Mouse (Mus musculus) retina, embryonic 14.5 days (tissue): Measurements from ENCODE around the gene Osbpl9.

Experiments
- DNase-seq: peaks from one replicate; pipeline ENCODE4 v3.0.0-alpha.2; 2015; ENCODE audit warnings: low spot score

The Osbpl9 gene

GRCm38 (mm10) chr4:109201582-109202424 is at the start of gene Osbpl9:
Gene Osbpl9, minus strand, starts transcription at chr4:109202272.
- DNase-seq, result peak; percentile 99

GRCm38 (mm10) chr4:109251605-109252004 is 49.5 kb upstream of the Osbpl9 start:
- peak; percentile 40 for DNase-seq

- no peak for DNase-seq
These were observed 43.0 kb upstream of the Osbpl9 start for GRCm38 (mm10) chr4:109245016-109245620.

GRCm38 (mm10) chr4:109244506-109244905 is 42.4 kb upstream of the Osbpl9 start:
- DNase-seq, result no peak

GRCm38 (mm10) chr4:109241934-109242333 is 39.9 kb upstream of the Osbpl9 start:
- DNase-seq, result no peak

GRCm38 (mm10) chr4:109241221-109241620 is 39.1 kb upstream of the Osbpl9 start:
- DNase-seq, result no peak

DNA sequence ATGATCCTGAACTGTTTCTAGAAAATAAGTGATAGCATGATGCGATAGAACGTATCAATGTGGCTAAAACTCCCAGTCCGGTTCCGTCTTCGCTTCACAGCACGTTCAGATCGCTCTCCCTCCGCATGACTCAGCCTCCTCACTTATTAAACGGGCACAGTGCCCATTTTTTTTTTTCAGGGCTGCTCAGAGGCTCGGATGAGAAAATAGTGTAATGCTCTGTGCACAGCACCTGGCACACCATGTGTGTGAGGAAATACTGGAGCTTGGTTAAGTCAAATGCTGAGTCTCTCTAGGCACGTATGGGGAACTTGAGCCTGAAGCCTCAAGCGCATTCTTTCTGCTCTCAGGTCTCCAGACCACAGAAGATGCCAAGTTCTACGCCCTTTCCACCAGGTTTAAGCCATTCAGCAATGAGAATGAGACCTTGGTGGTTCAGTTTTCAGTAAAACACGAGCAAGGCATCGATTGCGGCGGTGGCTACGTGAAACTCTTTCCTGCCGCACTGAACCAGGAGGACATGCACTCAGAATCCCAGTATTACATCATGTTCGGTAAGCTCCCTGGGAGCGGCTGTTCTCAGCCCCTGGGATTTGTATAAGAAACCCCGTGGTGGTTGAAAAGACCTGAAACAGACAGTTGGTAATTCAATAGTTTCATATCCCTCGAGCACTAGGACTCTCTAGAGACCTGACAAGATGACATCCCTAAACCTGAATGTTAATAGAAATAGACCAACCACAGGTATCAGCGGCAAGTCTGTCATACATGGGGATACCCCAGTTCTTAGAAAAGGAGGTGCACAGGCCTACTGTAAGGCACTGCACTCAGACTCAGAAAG is 36.6 kb upstream of the Osbpl9 start:
- no peak for DNase-seq

DNA sequence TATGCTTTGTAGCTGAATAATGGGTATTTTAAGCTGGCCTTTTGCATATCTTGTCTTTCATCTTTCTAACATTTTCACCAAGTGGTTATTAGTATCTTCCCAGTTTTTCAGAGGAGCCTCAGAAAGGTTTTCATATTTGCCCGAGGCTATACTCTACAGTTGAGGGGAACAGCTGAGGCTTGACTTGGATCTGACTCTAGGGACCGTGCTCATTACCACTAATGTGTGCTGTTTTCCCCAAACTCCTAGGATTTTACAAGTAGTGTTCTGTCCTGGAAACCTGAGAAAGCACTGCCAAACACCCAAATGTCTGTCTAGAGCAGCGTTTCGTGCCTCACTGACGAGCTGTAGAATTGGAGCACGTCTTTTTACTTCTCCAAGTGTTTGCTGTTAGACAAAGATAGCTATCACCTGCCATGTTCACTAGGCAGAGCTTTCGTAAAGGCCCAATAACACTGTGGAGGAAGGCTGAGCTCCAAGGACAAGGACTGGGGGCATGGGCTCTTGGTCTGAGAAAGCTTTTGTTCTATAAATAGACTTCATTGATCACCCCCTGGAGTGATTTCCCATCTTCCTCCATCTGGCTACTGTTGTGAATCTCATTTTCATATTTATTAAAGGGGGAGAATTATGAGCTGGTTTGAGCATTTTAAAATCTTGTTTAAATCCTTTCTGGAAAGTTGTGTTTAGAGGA is 34.3 kb upstream of the Osbpl9 start:
- DNase-seq, result peak; percentile 46

GRCm38 (mm10) chr4:109234806-109235350 is 32.8 kb upstream of the Osbpl9 start:
- no peak for DNase-seq

GRCm38 (mm10) chr4:109234185-109234584 is 32.1 kb upstream of the Osbpl9 start, which contains the start of gene Calr4:
Gene Calr4, plus strand, starts transcription at chr4:109234485.
- DNase-seq, result no peak

- DNase-seq, result no peak
These were observed 27.8 kb upstream of the Osbpl9 start for GRCm38 (mm10) chr4:109229766-109230279.

DNA sequence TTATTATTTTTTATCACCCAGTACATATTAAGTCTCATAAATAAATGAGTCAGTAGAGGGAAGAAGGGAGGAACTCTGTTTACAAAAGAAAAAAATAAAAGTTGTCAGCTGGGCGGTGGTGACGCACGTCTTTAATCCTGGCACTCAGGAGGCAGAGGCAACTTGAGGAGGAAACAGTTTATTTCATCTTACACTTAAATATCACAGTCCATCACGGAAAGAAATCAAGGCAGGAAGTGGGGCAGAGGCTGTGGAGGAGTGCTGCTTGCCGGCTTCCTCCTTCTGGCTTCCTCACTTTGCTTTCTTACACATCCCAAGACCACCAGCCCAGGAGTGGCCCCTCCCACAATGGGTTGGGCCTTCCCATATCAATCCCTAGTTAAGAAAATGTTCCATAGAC is 24.0 kb upstream of the Osbpl9 start:
- DNase-seq, result no peak

DNA sequence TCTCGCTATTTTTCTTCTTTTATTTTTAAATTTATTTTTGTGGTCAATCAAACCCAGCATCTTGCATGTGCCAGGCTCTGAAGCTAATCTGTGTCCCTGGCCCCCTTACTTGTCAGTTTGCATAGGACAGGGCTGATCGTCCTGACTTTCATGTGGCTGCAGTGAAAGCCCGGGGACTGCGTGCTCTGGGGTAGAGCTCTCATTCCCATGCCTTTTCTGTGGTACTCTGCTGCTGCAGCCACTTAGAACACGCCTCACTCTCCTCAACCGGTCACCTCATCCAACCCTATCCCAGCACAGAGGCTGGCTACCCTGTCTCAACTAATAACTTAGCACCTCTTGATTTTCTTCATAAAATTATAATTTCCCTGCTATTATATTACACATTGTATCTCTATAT is 23.5 kb upstream of the Osbpl9 start:
- no peak for DNase-seq

DNA sequence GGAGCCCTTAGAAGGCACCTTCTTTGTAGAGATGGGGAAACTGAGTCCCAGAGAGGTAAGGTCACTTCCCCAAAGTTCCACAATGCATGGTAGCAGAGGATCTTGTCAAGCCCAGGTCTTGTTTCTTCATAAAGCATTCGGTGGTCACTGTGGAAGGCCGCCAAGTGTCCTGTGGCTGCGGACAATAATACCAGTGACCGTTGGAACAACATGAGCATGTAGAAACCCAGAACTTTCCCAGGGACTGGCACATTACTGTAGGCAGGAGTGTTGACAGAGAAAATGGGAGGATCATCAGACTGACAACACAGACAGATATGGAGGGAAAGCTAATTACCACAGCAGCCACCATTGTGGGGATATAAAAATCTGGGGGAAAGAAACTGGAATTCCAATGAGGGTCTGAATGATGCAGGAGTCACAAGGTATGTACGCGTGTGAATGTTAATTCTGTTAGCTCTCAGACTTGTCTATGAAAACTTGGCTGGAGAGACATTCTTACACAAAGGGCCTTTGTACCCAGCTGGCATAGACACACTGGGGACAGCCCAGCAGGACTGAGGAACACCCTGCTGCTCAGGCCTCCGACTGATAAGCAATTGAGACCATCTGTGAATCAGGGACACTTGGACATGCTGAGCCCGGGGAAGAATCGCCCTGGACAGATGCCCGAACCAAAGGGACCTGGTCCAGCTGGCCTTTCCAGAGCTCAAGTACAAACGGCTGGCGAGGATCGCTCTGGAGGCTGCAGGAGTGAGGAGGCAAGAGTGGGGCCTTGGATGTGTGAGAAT is 22.9 kb upstream of the Osbpl9 start:
- DNase-seq, result no peak

GRCm38 (mm10) chr4:109222001-109222400 is 19.9 kb upstream of the Osbpl9 start:
- no peak for DNase-seq

DNA sequence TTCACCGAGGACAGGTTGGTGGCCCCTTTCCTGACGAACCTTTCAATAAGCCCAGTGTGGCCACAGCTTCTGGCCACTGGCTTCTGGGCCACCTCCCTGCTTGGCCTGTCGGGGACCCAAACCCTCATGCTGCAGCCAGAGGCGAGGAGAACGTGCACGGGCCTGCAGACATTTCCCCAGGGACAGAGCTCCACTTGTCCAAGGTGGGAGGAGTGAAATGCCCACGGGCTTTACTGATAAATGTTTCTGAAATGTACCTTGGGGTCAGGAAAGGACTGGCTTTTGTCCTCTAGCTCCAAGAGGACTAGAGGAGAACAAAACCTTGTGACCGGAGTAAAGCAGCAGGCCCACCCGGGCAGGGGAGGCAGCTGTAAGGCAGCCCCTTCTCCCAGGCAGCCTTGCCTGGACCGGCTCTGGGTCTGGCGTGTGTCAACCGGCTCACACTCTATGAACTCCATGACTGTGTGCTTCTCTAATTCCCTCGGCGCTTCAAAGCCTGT is 18.4 kb upstream of the Osbpl9 start:
- no peak for DNase-seq

DNA sequence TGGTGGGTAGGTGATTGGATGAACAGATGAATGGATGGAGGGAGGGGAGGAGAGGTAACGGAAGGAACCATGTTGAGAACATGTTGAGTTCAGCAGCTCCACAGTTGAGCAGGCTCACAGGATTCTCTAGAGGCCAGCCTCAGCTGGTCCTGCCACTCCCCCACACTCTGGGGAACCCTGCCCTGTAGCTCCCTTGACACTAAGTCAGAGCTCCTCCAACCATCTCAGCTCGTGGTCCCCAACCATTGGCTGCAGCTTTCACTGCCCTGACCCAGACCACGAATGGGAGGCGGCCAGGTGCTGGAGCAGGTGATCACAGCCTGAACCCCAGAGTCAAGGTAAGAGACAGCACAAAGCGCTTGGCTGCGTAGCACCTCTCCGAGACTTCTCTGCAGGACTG is 15.9 kb upstream of the Osbpl9 start:
- no peak for DNase-seq

GRCm38 (mm10) chr4:109213986-109214385 is 11.9 kb upstream of the Osbpl9 start:
- DNase-seq, result no peak

GRCm38 (mm10) chr4:109210881-109211280 is 8.8 kb upstream of the Osbpl9 start:
- no peak for DNase-seq

GRCm38 (mm10) chr4:109210253-109210652 is 8.2 kb upstream of the Osbpl9 start:
- DNase-seq, result no peak
